Mouse (Mus musculus): Measurements from ENCODE around the gene Cdc42se2.

GRCm38 (mm10) chr11:54691179-54691578 lies 96.3 kb downstream of the Cdc42se2 start:
- no peak for TF ChIP-seq CTCF (IDR thresholded peaks at IDR 0.05; ENCODE audit: borderline replicate concordance, extremely low read depth, insufficient read depth, insufficient read length)
- TF ChIP-seq POLR2A (IDR thresholded peaks at IDR 0.05; ENCODE audit: borderline replicate concordance, extremely low read depth, insufficient read depth, insufficient read length, poor library complexity, severe bottlenecking): no peak

Measured in brain, embryonic 14.5 days (tissue).